In the genomic region with DNA sequence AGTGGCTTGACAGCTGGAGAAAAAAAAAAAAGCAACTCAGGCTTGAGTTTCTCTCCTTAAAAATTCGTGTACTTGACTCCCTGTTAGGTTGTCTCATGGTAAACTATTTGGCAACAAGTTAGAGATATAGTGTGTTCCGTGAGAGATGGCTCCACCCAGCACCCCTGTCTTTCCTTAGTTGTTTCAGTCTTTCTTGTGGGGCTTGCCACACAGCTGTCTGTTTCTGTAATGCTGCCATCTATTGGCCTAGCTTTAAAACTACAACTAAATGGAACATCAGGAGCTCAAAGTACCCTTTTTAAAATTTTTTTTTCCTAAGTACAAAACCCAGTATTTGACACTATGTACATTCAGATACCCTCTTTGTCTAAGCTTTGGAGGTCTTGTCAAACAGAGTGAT, we compare ENCODE assay signal across 10 mouse cellular contexts.
DNase-seq lines count a peak whose midpoint lies in the region; ATAC-seq lines count a peak whose summit lies in the region.
"Had no signal": no experiment of that assay in that cellular context is flagged by ENCODE, and none has a peak within 500 bp of the region (broad histone marks: within the 10 kb centered on the region; RNA-seq: fewer than 3 reads in every experiment).

No protein-coding gene starts in this region.

- ATAC-seq in hindbrain, embryonic 14.5 days (ENCODE audit: low FRiP score): no peak
- ATAC-seq in hindbrain, embryonic 16.5 days: no peak
- 0 out of 2 replicates have a peak, but pooled peaks have one; percentile 59 for ATAC-seq in erythroid progenitor cell, adult 5-6 weeks (replicated peaks; ENCODE audit: low FRiP score, poor library complexity, severe bottlenecking)

- no peak overlapping the region for H3K27ac ChIP-seq in hindbrain, embryonic 14.5 days
- H3K27ac ChIP-seq in hindbrain, embryonic 16.5 days (ENCODE audit: low read depth, low read length): no peak overlapping the region

- H3K4me3 ChIP-seq in hindbrain, embryonic 14.5 days (replicated peaks; ENCODE audit: low read length): no peak overlapping the region
- no peak overlapping the region for H3K4me3 ChIP-seq in hindbrain, embryonic 16.5 days (ENCODE audit: low read length)

- WGBS in hindbrain, embryonic 14.5 days: 20% methylated on average over 2 of the region's 2 CpGs
- 9% methylated on average over 2 of the region's 2 CpGs for WGBS in hindbrain, embryonic 16.5 days

- no peak overlapping the region for H3K9ac ChIP-seq in hindbrain, embryonic 14.5 days
- no peak overlapping the region for H3K9ac ChIP-seq in hindbrain, embryonic 16.5 days (ENCODE audit: low read depth, low read length)

- H3K4me2 ChIP-seq in hindbrain, embryonic 14.5 days (replicated peaks): no peak overlapping the region
- H3K4me2 ChIP-seq in hindbrain, embryonic 16.5 days (ENCODE audit: low read length): no peak overlapping the region

- DNase-seq in hindbrain, embryonic 14.5 days (ENCODE audit: low spot score): peak; percentile 33
- DNase-seq in A20 (ENCODE audit: low read depth, low spot score) (peak; percentile 44), MEL-GATA-1-ER (ENCODE audit: extremely low read depth, low read depth) (peak; percentile 31)
- no peak for DNase-seq in urinary bladder, postnatal 4 days (ENCODE audit: low spot score in 2 of 2)
- DNase-seq in spleen, adult 12 weeks (ENCODE audit: low spot score): no peak
- DNase-seq in urinary bladder, adult 18-20 months (ENCODE audit: low spot score in 2 of 2): no peak
- DNase-seq: adrenal gland, postnatal 10 days; kidney, postnatal 4 days had no signal

- H3K4me1 ChIP-seq in hindbrain, embryonic 14.5 days (replicated peaks; ENCODE audit: control insufficient read depth, insufficient read depth, low read length): no peaks in the 10 kb centered on the region
- no peaks in the 10 kb centered on the region for H3K4me1 ChIP-seq in hindbrain, embryonic 16.5 days (ENCODE audit: control insufficient read depth, insufficient read depth, low read depth, low read length)

- H3K9me3 ChIP-seq in hindbrain, embryonic 14.5 days (ENCODE audit: control insufficient read depth, low read length): no peaks in the 10 kb centered on the region
- H3K9me3 ChIP-seq in hindbrain, embryonic 16.5 days (ENCODE audit: control insufficient read depth, low read length): no peaks in the 10 kb centered on the region

- peaks cover 3% of the 10 kb centered on the region; the same call in 1 of the 2 replicates for H3K27me3 ChIP-seq in hindbrain, embryonic 14.5 days (ENCODE audit: control insufficient read depth, insufficient read depth, low read length)
- peaks cover 8% of the 10 kb centered on the region for H3K27me3 ChIP-seq in hindbrain, embryonic 16.5 days (replicated peaks; ENCODE audit: control insufficient read depth, insufficient read depth, low read length)

- H3K36me3 ChIP-seq in hindbrain, embryonic 14.5 days (replicated peaks; ENCODE audit: control insufficient read depth, insufficient read depth): no peaks in the 10 kb centered on the region
- H3K36me3 ChIP-seq in hindbrain, embryonic 16.5 days (ENCODE audit: control insufficient read depth, insufficient read depth, low read length): no peaks in the 10 kb centered on the region

Comparison
In these comparisons a context has a peak if more than half of its experiments do, and no peak if none do; other contexts are left out.
1. DNase-seq: peak in hindbrain, embryonic 14.5 days (single experiment), A20 (single experiment) and MEL-GATA-1-ER (single experiment); none in urinary bladder, postnatal 4 days (0 of 2), spleen, adult 12 weeks (single experiment) and urinary bladder, adult 18-20 months (0 of 2).